15 mouse cellular contexts compared by ENCODE assay signal in the genomic region with DNA sequence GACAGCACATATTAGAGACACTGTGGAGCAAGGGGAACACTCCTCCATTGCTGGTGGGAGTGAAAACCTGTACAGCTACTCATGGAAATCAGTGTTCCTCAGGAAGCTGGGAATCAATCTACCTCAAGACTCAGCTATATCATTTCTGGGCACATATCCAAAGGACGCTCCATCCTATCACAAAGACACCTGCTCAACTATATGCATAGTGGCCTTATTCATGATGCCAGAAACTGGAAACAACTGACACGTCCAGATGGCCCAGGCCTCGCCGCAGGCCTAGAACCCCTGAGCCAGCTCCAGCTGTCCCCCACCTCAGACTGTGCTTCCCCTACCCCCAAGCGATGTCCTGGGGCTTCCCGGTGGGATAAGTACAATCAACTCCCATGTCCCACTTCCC.
"Had no signal": no experiment of that assay in that cellular context is flagged by ENCODE, and none has a peak within 500 bp of the region (broad histone marks: within the 10 kb centered on the region; RNA-seq: fewer than 3 reads in every experiment).

No protein-coding gene starts in this region.

- ATAC-seq: lung, postnatal 0 days; midbrain, embryonic 16.5 days had no signal

- H3K4me1 ChIP-seq: kidney, embryonic 15.5 days; megakaryocyte, embryonic 14.5 days; stomach, embryonic 15.5 days had no signal

- DNase-seq: kidney, adult 2 months; kidney, postnatal 14 days; lung, adult 2 months; lung, postnatal 4 days; right cerebral cortex, postnatal 14 days; thymus, adult 2 months; thymus, postnatal 25 days had no signal

- H3K4me2 ChIP-seq: kidney, embryonic 15.5 days; limb, embryonic 12.5 days; midbrain, embryonic 11.5 days; stomach, embryonic 15.5 days had no signal

- H3K4me3 ChIP-seq: kidney, embryonic 15.5 days; limb, embryonic 12.5 days; megakaryocyte, embryonic 14.5 days; stomach, embryonic 15.5 days had no signal

- H3K9ac ChIP-seq: kidney, embryonic 15.5 days; liver, embryonic 14.5 days; stomach, embryonic 15.5 days had no signal

- H3K27ac ChIP-seq: kidney, embryonic 15.5 days; limb, embryonic 12.5 days; liver, embryonic 14.5 days; stomach, embryonic 15.5 days had no signal

- H3K27me3 ChIP-seq: kidney, embryonic 15.5 days; limb, embryonic 12.5 days; megakaryocyte, embryonic 14.5 days; stomach, embryonic 15.5 days had no signal

- H3K9me3 ChIP-seq: kidney, embryonic 15.5 days; limb, embryonic 12.5 days; stomach, embryonic 15.5 days had no signal

- H3K36me3 ChIP-seq: kidney, embryonic 15.5 days; limb, embryonic 12.5 days; stomach, embryonic 15.5 days had no signal
